Mouse (Mus musculus) neural tube, embryonic 14.5 days (tissue): ENCODE data around the gene Nek6. TPM values are rescaled to one million over a fixed set of nuclear protein-coding genes. Genes with fewer than 3 reads are reported as not detected.

Experiments
- ATAC-seq: fragments of 200-750 bp; cut with Nextera tagmentation; 2 replicates; pipeline ENCODE4 v1.8.0; 2017; ENCODE audit warnings: low read depth, mild to moderate bottlenecking, moderate TSS enrichment, moderate library complexity
- H3K27ac ChIP-seq: fragments of 300-500 bp; sonication (generic); 2 replicates; pipeline ENCODE4 v1.5.1; 2014; ENCODE audit warnings: low read depth, mild to moderate bottlenecking, control low read depth, low read length, moderate library complexity, mixed read lengths
- H3K27me3 ChIP-seq: fragments of 300-500 bp; sonication (generic); 2 replicates; pipeline ENCODE4 v1.6.1; 2014; ENCODE audit warnings: low read length; ENCODE audit not compliant: control insufficient read depth, insufficient read depth
- H3K36me3 ChIP-seq: fragments of 300-500 bp; sonication (generic); 2 replicates; pipeline ENCODE4 v1.6.1; 2014; ENCODE audit warnings: low read length, mixed read lengths; ENCODE audit not compliant: control insufficient read depth, insufficient read depth
- H3K4me1 ChIP-seq: fragments of 300-500 bp; sonication (generic); 2 replicates; pipeline ENCODE4 v1.6.1; 2014; ENCODE audit warnings: low read length; ENCODE audit not compliant: control insufficient read depth, insufficient read depth
- H3K4me2 ChIP-seq: fragments of 300-500 bp; sonication (generic); 2 replicates; pipeline ENCODE4 v1.6.1; 2014; ENCODE audit warnings: mild to moderate bottlenecking, low read depth, low read length, control low read depth
- H3K4me3 ChIP-seq: fragments of 300-500 bp; sonication (generic); 2 replicates; pipeline ENCODE4 v1.5.1; 2014; ENCODE audit warnings: low read depth, low read length, control low read depth, mixed read lengths
- H3K9ac ChIP-seq: fragments of 300-500 bp; sonication (generic); replicated peaks from 2 replicates; pipeline ENCODE4 v1.6.1; 2014; ENCODE audit warnings: low read depth, mild to moderate bottlenecking, control low read depth, low read length, mixed read lengths
- H3K9me3 ChIP-seq: fragments of 300-500 bp; sonication (generic); 2 replicates; pipeline ENCODE4 v1.6.1; 2016; ENCODE audit warnings: low read length; ENCODE audit not compliant: control insufficient read depth
- WGBS: fragments of 180-500 bp; shearing (Covaris S2); extraction: QIAGEN DNeasy Blood & Tissue Kit; methylation state at CpG from one replicate; pipeline ENCODE4 v1.1.7; 2014; 5-methylcytosine and 5-hydroxymethylcytosine counted together
- polyA plus RNA-seq: library from polyadenylated mRNA; unstranded; fragments of >200 nt; fragmentation: Nextera tagmentation; extraction: Ambion mirVana; gene quantifications from 2 replicates; pipeline ENCODE4 v1.2.1, GENCODE M21; 2014

Nek6 gene
- polyA plus RNA-seq, result 46.4 and 54.4 TPM in 2 replicates

DNA sequence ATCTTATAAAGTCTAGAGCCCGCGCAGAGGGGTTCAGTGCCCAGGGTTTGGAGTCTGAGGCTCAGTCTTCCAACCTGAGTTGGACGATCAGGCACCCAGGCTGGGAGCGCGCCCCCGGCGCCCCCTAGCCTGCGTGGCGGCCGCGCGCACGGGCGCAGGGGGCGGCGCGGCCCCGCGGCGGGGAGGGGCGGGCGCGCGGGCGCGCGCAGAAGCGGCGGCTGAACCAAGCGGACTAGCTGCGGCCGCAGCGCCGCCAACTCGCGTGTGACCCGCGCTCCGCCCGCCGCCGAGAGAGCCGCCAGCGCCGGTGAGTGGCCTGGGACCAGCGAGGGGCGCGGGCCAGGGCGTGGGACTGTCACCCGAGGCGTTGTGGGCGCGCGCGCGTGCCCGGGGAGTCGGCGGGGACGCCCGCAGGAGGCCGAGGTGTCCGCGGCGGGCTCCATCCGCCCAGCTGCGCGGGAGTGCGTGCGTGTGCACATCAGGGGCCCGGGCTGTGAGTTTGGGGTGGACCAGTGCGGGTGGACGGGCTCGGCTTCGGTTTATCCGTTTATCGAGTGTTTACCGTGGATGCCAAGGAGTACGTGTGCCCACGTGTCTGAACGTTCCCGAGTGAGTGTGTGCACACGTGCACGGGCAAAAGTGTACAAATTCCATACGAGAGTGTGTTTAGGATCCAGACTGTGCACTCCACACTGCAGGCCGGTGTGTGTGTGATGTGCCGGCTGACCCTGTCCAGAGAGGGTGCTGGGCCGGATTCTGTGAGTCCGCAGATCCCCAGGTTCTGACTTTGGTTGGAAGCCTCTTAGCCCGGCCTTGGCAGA is at the start of gene Nek6:
Nek6 (plus strand) TSS at position 157 of the 821 bp plus-strand sequence.
- H3K4me1 ChIP-seq, result 0 out of 2 replicates have a peak, but pooled peaks cover 7% of the 10 kb centered on the region
- peak within 1 kb of the TSS; percentile 71 for H3K4me3 ChIP-seq

DNA sequence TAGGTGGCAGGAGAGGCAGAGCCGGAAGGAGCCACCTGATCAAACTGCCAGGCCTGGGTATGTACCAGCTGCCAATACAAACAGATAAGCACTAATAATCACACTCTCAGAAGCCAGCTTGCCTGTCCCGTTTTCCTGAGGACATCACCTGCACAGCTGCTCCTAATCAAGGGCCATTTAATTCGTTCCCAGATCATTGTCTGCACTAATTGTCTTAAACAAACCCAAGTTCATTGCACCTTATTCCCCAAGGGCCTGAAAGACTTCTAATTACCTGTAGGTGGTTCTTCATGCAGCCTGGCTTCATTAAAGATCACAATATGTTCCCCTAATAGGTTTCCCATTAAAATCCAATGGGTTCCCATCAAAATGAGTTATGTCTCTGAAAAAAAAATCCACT is 49.1 kb upstream of the Nek6 start:
- H3K27ac ChIP-seq, result no peak overlapping the region
- H3K9ac ChIP-seq, result no peak overlapping the region
- ATAC-seq, result peak; percentile 47; the same call in 1 of the 2 replicates
- H3K9me3 ChIP-seq, result no peaks in the 10 kb centered on the region
- no peak overlapping the region for H3K4me3 ChIP-seq
- peaks cover 3% of the 10 kb centered on the region; the same call in 1 of the 2 replicates for H3K4me1 ChIP-seq
- H3K4me2 ChIP-seq, result no peak overlapping the region
- no peaks in the 10 kb centered on the region for H3K27me3 ChIP-seq
- 52% methylated on average over 3 of the region's 3 CpGs for WGBS
- H3K36me3 ChIP-seq, result no peaks in the 10 kb centered on the region

More for the DNA sequence above, at the start of gene Nek6:
- Histone ChIP-seq H3K36me3 (no peaks in the 10 kb centered on the region), H3K9me3 (no peaks in the 10 kb centered on the region), H3K27me3 (no peaks in the 10 kb centered on the region), H3K27ac (peak within 1 kb of the TSS; percentile 72), H3K9ac (peak within 1 kb of the TSS; percentile 83), H3K4me2 (peak within 1 kb of the TSS; percentile 54)
- under 1% methylated on average over 72 of the region's 90 CpGs for WGBS
- ATAC-seq, result peak; percentile 79

DNA sequence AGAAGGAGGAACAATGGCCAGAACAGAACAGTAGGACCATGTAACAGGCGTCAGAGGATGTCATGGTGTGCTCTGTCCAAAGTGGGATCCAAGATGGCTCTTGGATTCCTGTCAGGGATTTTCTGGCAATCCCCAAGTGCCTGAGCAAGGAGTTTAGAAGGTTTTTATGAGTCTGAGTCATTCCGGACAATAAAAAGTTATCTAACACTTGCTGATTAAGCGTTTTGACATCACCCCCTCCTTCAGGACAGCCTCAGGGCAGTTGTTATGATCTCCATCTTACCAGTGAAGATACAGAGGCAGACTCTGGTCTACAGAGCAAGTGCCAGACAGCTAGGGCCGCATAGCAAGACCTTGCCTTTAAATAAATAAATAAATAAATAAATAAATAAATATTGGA is 42.6 kb upstream of the Nek6 start:
- ATAC-seq, result no peak
- Histone ChIP-seq H3K36me3 (no peaks in the 10 kb centered on the region), H3K4me2 (no peak overlapping the region), H3K9ac (no peak overlapping the region), H3K4me1 (no peaks in the 10 kb centered on the region), H3K9me3 (no peaks in the 10 kb centered on the region), H3K27me3 (no peaks in the 10 kb centered on the region), H3K4me3 (no peak overlapping the region), H3K27ac (no peak overlapping the region)
- 92% methylated on average over 4 of the region's 4 CpGs for WGBS

DNA sequence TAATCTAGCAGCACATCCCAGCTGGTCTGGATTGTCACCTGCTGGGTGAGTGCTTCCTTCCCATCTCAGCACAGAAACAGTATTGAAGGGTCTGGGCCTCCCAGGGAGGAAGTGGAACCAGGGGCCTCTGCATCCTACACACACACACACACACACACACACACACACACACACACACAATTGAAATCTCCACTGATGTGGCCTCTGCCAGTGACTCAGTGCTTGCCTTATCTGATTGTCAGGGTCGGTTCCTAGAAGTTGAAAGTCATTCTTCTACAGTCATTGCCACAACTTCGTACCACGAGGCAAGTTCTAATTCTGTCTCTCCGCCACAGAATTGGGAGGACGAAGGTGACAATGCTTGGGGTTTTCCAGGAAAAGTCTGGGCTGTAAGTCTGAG is 39.7 kb upstream of the Nek6 start:
- Histone ChIP-seq H3K4me2 (no peak overlapping the region), H3K36me3 (no peaks in the 10 kb centered on the region), H3K4me3 (no peak overlapping the region), H3K27ac (no peak overlapping the region), H3K9me3 (no peaks in the 10 kb centered on the region), H3K4me1 (no peaks in the 10 kb centered on the region), H3K9ac (no peak overlapping the region), H3K27me3 (no peaks in the 10 kb centered on the region)
- no peak for ATAC-seq
- 86% methylated on average over 5 of the region's 5 CpGs for WGBS

DNA sequence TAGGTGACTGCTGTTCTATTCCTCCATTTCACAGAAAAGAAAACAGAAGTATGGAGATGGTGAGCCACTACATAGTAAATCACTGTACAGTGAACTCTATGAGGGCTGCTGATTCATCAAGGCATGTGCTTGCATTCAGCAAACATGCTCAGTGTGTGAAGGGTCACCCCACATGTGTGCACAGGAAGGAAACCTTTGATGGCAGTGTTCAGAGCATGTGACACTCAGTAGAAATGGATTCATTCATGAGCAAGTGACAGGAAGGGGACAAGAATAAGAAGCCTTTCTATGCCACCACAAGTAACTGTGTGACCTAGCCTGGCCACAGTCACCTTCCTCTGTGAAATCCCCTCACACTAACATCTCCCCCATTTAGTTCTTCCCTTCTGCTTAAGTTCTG is 38.6 kb upstream of the Nek6 start:
- Histone ChIP-seq H3K9ac (no peak overlapping the region), H3K4me2 (no peak overlapping the region)
- no peak for ATAC-seq

DNA sequence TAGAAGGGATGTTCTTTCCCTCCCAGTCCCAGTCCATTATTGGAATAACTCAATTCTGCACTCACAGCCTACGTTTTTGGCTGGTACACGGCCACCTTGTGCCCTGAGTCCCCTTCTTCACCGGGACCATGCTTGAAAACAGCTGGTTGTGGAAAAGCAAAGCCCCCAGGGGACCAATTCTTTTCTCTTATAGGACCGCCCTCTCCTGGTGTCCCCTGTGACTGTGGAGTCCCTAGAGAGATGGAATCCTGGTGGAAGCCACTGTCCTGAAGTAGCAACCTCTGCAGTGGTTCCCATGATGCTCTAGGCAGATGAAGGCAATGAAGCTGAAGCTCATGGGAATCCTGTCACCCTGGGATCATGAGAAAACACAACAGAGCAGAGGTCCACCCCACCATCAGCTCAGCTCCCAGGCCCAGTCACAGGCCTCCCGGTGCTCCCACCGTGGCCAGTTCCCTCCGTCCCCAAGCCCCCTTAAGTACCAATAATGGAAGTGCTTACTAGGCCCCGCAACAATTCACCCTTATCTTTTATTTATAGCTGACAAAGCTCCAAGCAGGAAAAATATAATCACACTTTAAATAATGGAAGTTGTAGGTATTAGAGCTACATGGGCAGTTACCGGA is 34.5 kb upstream of the Nek6 start:
- no peaks in the 10 kb centered on the region for H3K27me3 ChIP-seq
- no peak overlapping the region for H3K9ac ChIP-seq
- H3K9me3 ChIP-seq, result no peaks in the 10 kb centered on the region
- H3K4me1 ChIP-seq, result no peaks in the 10 kb centered on the region
- ATAC-seq, result peak; percentile 64; the same call in 1 of the 2 replicates
- H3K36me3 ChIP-seq, result no peaks in the 10 kb centered on the region
- WGBS, result 43% methylated on average over 9 of the region's 9 CpGs
- no peak overlapping the region for H3K4me3 ChIP-seq
- H3K27ac ChIP-seq, result no peak overlapping the region
- no peak overlapping the region for H3K4me2 ChIP-seq

More for the DNA sequence above, 38.6 kb upstream of the Nek6 start:
- Histone ChIP-seq H3K36me3 (no peaks in the 10 kb centered on the region), H3K4me3 (no peak overlapping the region), H3K4me1 (no peaks in the 10 kb centered on the region), H3K27me3 (no peaks in the 10 kb centered on the region), H3K27ac (no peak overlapping the region), H3K9me3 (no peaks in the 10 kb centered on the region)

DNA sequence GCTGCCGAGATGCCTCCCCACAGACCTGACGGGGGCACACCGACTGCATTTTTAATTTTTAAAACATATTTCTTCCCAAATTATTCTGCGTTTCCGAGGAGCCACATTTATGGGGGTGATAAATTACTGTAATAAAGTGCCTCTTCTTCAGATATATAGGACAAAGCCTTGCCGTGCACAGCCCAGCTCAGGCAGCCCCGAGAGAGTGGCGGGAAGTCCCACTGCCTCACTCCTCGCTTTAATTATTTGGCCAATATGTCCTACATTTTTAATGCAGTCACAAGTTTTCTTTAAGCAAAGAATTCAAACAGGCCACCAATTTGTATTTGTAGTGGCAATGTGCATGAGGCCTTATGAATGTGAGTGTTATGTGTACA is 34.0 kb upstream of the Nek6 start:
- Histone ChIP-seq H3K9ac (no peak overlapping the region), H3K36me3 (no peaks in the 10 kb centered on the region), H3K4me1 (no peaks in the 10 kb centered on the region), H3K9me3 (no peaks in the 10 kb centered on the region), H3K4me2 (no peak overlapping the region), H3K27ac (no peak overlapping the region), H3K4me3 (no peak overlapping the region), H3K27me3 (no peaks in the 10 kb centered on the region)
- peak; percentile 88 for ATAC-seq
- 38% methylated on average over 9 of the region's 9 CpGs for WGBS

DNA sequence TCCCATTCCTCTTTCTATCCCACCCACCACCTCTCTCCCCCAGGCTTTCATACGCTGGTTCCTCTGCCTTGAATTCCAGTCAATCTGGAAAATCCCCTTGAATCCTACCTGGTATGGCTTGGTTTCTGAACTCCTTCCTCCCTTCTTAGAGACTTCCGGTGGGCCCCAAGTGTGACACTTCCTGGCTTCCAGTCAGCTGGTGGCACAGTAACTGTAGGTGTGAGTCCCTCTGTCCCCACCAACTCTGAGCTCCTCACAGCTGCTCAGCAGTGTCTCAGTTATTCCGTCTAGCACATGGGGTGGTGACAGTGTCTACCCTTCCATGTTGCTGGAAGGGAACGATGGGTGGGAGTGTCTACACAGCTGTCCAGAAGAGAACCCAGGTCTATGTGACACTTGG is 32.8 kb upstream of the Nek6 start:
- H3K4me3 ChIP-seq, result no peak overlapping the region
- H3K36me3 ChIP-seq, result no peaks in the 10 kb centered on the region
- H3K9ac ChIP-seq, result no peak overlapping the region
- H3K4me2 ChIP-seq, result no peak overlapping the region
- no peaks in the 10 kb centered on the region for H3K9me3 ChIP-seq
- H3K4me1 ChIP-seq, result no peaks in the 10 kb centered on the region
- no peak for ATAC-seq
- 91% methylated on average over 4 of the region's 4 CpGs for WGBS
- no peaks in the 10 kb centered on the region for H3K27me3 ChIP-seq
- H3K27ac ChIP-seq, result no peak overlapping the region

DNA sequence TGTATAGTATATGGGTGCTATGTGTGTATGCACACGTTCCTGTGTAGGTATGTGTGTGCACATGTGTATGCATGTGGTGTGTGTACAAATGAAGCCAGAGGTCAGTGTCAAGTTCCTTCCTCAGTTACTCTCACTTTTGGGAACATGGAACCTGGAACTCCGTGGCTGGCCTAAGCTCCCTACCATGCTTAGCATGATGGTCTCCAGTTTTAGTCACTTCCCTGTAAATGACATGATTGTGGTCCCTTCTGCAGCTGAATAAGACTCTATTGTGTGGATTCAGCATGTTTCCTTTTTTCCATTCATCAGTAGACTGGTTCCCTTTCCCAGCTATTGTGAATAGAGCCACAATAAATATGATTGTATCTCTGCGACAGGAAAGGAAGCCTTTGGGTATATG is 31.9 kb upstream of the Nek6 start:
- no peak overlapping the region for H3K27ac ChIP-seq
- H3K4me1 ChIP-seq, result no peaks in the 10 kb centered on the region
- no peaks in the 10 kb centered on the region for H3K9me3 ChIP-seq
- no peaks in the 10 kb centered on the region for H3K36me3 ChIP-seq
- no peak for ATAC-seq
- H3K27me3 ChIP-seq, result no peaks in the 10 kb centered on the region
- no peak overlapping the region for H3K4me3 ChIP-seq
- no peak overlapping the region for H3K9ac ChIP-seq
- H3K4me2 ChIP-seq, result no peak overlapping the region
- 69% methylated on average over 3 of the region's 3 CpGs for WGBS
